Mouse (Mus musculus): ENCODE data around the gene Ccdc36.

Gene Ccdc36

GRCm38 (mm10) chr9:108445125-108445524, 16.8 kb upstream of the Ccdc36 start:
- in situ Hi-C loops (cut with MboI, MseI) = no loop called here

GRCm38 (mm10) chr9:108441236-108441919, 13.1 kb upstream of the Ccdc36 start:
- in situ Hi-C loops (cut with MboI, MseI) = no loop called here

GRCm38 (mm10) chr9:108440485-108440884, 12.2 kb upstream of the Ccdc36 start:
- in situ Hi-C loops (cut with MboI, MseI) = no loop called here

- in situ Hi-C loops (cut with MboI, MseI) = no loop called here
Observed at GRCm38 (mm10) chr9:108439176-108439575, 10.9 kb upstream of the Ccdc36 start.

- in situ Hi-C loops (cut with MboI, MseI) = no loop called here
Observed at GRCm38 (mm10) chr9:108436182-108436581, 7.9 kb upstream of the Ccdc36 start, which contains the start of gene BC048562. TSS of gene BC048562 (plus strand) at chr9:108436482.

GRCm38 (mm10) chr9:108431431-108432067, 3.3 kb upstream of the Ccdc36 start:
- in situ Hi-C loops (cut with MboI, MseI) = no loop called here

GRCm38 (mm10) chr9:108412221-108412620, 16.1 kb downstream of the Ccdc36 start:
- in situ Hi-C loops (cut with MboI, MseI) = no loop called here

GRCm38 (mm10) chr9:108411381-108411942, 16.8 kb downstream of the Ccdc36 start:
- in situ Hi-C loops (cut with MboI, MseI) = no loop called here

- in situ Hi-C loops (cut with MboI, MseI) = no loop called here
Observed at GRCm38 (mm10) chr9:108409535-108409934, 18.7 kb downstream of the Ccdc36 start.

GRCm38 (mm10) chr9:108404451-108404850, 23.8 kb downstream of the Ccdc36 start:
- in situ Hi-C loops (cut with MboI, MseI) = no loop called here

- in situ Hi-C loops (cut with MboI, MseI) = no loop called here
Observed at GRCm38 (mm10) chr9:108403081-108403480, 25.2 kb downstream of the Ccdc36 start.

- in situ Hi-C loops (cut with MboI, MseI) = no loop called here
Observed at GRCm38 (mm10) chr9:108401186-108401960, 26.9 kb downstream of the Ccdc36 start.

GRCm38 (mm10) chr9:108398324-108398723, 30.0 kb downstream of the Ccdc36 start:
- in situ Hi-C loops (cut with MboI, MseI) = no loop called here

GRCm38 (mm10) chr9:108395427-108395826, 32.9 kb downstream of the Ccdc36 start:
- in situ Hi-C loops (cut with MboI, MseI) = no loop called here

- in situ Hi-C loops (cut with MboI, MseI) = no loop called here
Observed at GRCm38 (mm10) chr9:108394191-108394590, 34.1 kb downstream of the Ccdc36 start.

GRCm38 (mm10) chr9:108392676-108393075, 35.6 kb downstream of the Ccdc36 start, which contains the start of gene 1700102P08Rik:
TSS of gene 1700102P08Rik (plus strand) at chr9:108392805.
- in situ Hi-C loops (cut with MboI, MseI) = no loop called here

- in situ Hi-C loops (cut with MboI, MseI) = loop anchor here (10.0 kb wide), 1 partner anchor 64 kb away; no protein-coding TSS in a partner anchor
Observed at GRCm38 (mm10) chr9:108389220-108389619, 39.1 kb downstream of the Ccdc36 start.

GRCm38 (mm10) chr9:108388601-108389000, 39.7 kb downstream of the Ccdc36 start:
- in situ Hi-C loops (cut with MboI, MseI) = loop anchor here (10.0 kb wide), 1 partner anchor 64 kb away; no protein-coding TSS in a partner anchor

- in situ Hi-C loops (cut with MboI, MseI) = loop anchor here (10.0 kb wide), 1 partner anchor 62 kb away; no protein-coding TSS in a partner anchor
Observed at GRCm38 (mm10) chr9:108386816-108387215, 41.5 kb downstream of the Ccdc36 start.

- in situ Hi-C loops (cut with MboI, MseI) = loop anchor here (10.0 kb wide), 1 partner anchor 60 kb away; no protein-coding TSS in a partner anchor
Observed at GRCm38 (mm10) chr9:108385006-108385405, 43.3 kb downstream of the Ccdc36 start.

GRCm38 (mm10) chr9:108381382-108381781, 46.9 kb downstream of the Ccdc36 start:
- in situ Hi-C loops (cut with MboI, MseI) = loop anchor here (10.0 kb wide), 1 partner anchor 57 kb away; no protein-coding TSS in a partner anchor
